In the genomic region with DNA sequence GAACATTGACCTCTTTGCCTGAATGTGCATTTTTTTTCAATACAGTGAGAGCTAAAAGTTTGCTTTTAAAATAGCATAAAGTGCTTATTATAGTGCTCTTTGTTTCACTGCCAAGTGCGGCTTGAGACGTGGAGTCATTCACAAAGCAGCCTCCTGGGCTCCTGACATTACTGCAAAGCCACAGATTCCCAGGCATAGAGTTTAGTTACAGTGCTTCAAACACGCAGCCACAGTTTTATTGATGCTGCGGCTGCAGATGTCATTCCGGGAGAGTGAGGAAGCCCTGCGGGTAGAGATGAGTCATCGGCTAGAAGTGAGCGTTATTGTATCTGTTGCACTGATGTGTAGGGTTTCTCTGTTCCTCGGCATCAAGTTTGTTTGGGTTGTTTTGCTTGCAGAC, we compare ENCODE assay signal across 15 mouse cellular contexts. TPM values are rescaled to one million over a fixed set of nuclear protein-coding genes. Genes with fewer than 3 reads are reported as not detected.
DNase-seq lines count a peak whose midpoint lies in the region; ATAC-seq lines count a peak whose summit lies in the region.
"Had no signal": no experiment of that assay in that cellular context is flagged by ENCODE, and none has a peak within 500 bp of the region (broad histone marks: within the 10 kb centered on the region; RNA-seq: fewer than 3 reads in every experiment).

No protein-coding gene starts in this region.

- no peaks in the 10 kb centered on the region for H3K27me3 ChIP-seq in embryonic facial prominence, embryonic 13.5 days
- no peaks in the 10 kb centered on the region for H3K27me3 ChIP-seq in embryonic facial prominence, embryonic 10.5 days (replicated peaks; ENCODE audit: low read depth, poor library complexity, severe bottlenecking)
- H3K27me3 ChIP-seq in limb, embryonic 13.5 days: no peaks in the 10 kb centered on the region
- H3K27me3 ChIP-seq in limb, embryonic 10.5 days (ENCODE audit: low read depth, poor library complexity, severe bottlenecking): no peaks in the 10 kb centered on the region
- H3K27me3 ChIP-seq: heart, embryonic 15.5 days; hindbrain, embryonic 15.5 days; limb, embryonic 12.5 days had no signal

- no peak overlapping the region for H3K27ac ChIP-seq in embryonic facial prominence, embryonic 13.5 days
- H3K27ac ChIP-seq in embryonic facial prominence, embryonic 10.5 days (replicated peaks): no peak overlapping the region
- no peak overlapping the region for H3K27ac ChIP-seq in limb, embryonic 13.5 days
- H3K27ac ChIP-seq in limb, embryonic 10.5 days: no peak overlapping the region
- H3K27ac ChIP-seq: heart, embryonic 15.5 days; hindbrain, embryonic 15.5 days had no signal

- no peaks in the 10 kb centered on the region for H3K36me3 ChIP-seq in embryonic facial prominence, embryonic 13.5 days
- no peaks in the 10 kb centered on the region for H3K36me3 ChIP-seq in embryonic facial prominence, embryonic 10.5 days (replicated peaks)
- no peaks in the 10 kb centered on the region for H3K36me3 ChIP-seq in limb, embryonic 13.5 days
- H3K36me3 ChIP-seq in limb, embryonic 10.5 days: no peaks in the 10 kb centered on the region
- H3K36me3 ChIP-seq: heart, embryonic 15.5 days; hindbrain, embryonic 15.5 days; limb, embryonic 12.5 days had no signal

- no peak overlapping the region for H3K4me2 ChIP-seq in embryonic facial prominence, embryonic 13.5 days
- no peak overlapping the region for H3K4me2 ChIP-seq in limb, embryonic 13.5 days (replicated peaks)
- H3K4me2 ChIP-seq: heart, embryonic 15.5 days; hindbrain, embryonic 15.5 days; limb, embryonic 12.5 days had no signal

- H3K9me3 ChIP-seq in embryonic facial prominence, embryonic 13.5 days: no peaks in the 10 kb centered on the region
- H3K9me3 ChIP-seq in embryonic facial prominence, embryonic 10.5 days: no peaks in the 10 kb centered on the region
- H3K9me3 ChIP-seq in limb, embryonic 13.5 days: no peaks in the 10 kb centered on the region
- H3K9me3 ChIP-seq in limb, embryonic 10.5 days (replicated peaks): no peaks in the 10 kb centered on the region
- H3K9me3 ChIP-seq: heart, embryonic 15.5 days; hindbrain, embryonic 15.5 days; limb, embryonic 12.5 days had no signal

- DNase-seq in embryonic facial prominence, embryonic 10.5 days (ENCODE audit: low spot score): no peak
- no peak for DNase-seq in limb, embryonic 10.5 days (ENCODE audit: low spot score)
- DNase-seq in MN1 (ENCODE audit: low spot score): peak; percentile 37
- peak; percentile 28 to 46 for DNase-seq in frontal cortex, postnatal 36 days (ENCODE audit: low spot score in 2 of 2)
- no peak for DNase-seq in ovary, postnatal 10 days (ENCODE audit: low spot score)
- no peak for DNase-seq in embryo, embryonic 11 days
- DNase-seq: gastrocnemius, postnatal 36 days; kidney, postnatal 10 days; lung, postnatal 36 days; spleen, adult 18-20 months had no signal

- peak; percentile 75 for ATAC-seq in embryonic facial prominence, embryonic 13.5 days (ENCODE audit: insufficient number of reproducible peaks, insufficient read depth, low FRiP score, low TSS enrichment, low read depth)
- peak; percentile 71 for ATAC-seq in limb, embryonic 13.5 days (ENCODE audit: low FRiP score, low read depth)

- H3K9ac ChIP-seq in embryonic facial prominence, embryonic 13.5 days: no peak overlapping the region
- no peak overlapping the region for H3K9ac ChIP-seq in limb, embryonic 13.5 days
- H3K9ac ChIP-seq: heart, embryonic 15.5 days; hindbrain, embryonic 15.5 days; limb, embryonic 12.5 days had no signal

- WGBS in embryonic facial prominence, embryonic 13.5 days: 23% methylated on average over 9 of the region's 9 CpGs
- 83% methylated on average over 9 of the region's 9 CpGs for WGBS in embryonic facial prominence, embryonic 10.5 days
- WGBS in limb, embryonic 13.5 days: 30% methylated on average over 9 of the region's 9 CpGs
- WGBS in limb, embryonic 10.5 days: 78% methylated on average over 9 of the region's 9 CpGs

- H3K4me3 ChIP-seq in embryonic facial prominence, embryonic 13.5 days: no peak overlapping the region
- no peak overlapping the region for H3K4me3 ChIP-seq in embryonic facial prominence, embryonic 10.5 days
- H3K4me3 ChIP-seq in limb, embryonic 13.5 days: no peak overlapping the region
- H3K4me3 ChIP-seq in limb, embryonic 10.5 days: no peak overlapping the region
- H3K4me3 ChIP-seq: heart, embryonic 15.5 days; hindbrain, embryonic 15.5 days; limb, embryonic 12.5 days had no signal

- H3K4me1 ChIP-seq in embryonic facial prominence, embryonic 13.5 days: peaks cover 13% of the 10 kb centered on the region
- no peaks in the 10 kb centered on the region for H3K4me1 ChIP-seq in embryonic facial prominence, embryonic 10.5 days
- peaks cover 19% of the 10 kb centered on the region for H3K4me1 ChIP-seq in limb, embryonic 13.5 days
- no peaks in the 10 kb centered on the region for H3K4me1 ChIP-seq in limb, embryonic 10.5 days
- H3K4me1 ChIP-seq: heart, embryonic 15.5 days; hindbrain, embryonic 15.5 days; limb, embryonic 12.5 days had no signal

RNA-seq across cellular contexts. Expression of a gene that starts 26.8 kb away (rescaled TPM):
- polyA plus RNA-seq in embryonic facial prominence, embryonic 13.5 days (2015; fragmentation: Nextera tagmentation; extraction: Ambion mirVana): 13.2 and 14.8 TPM in 2 replicates
- 2.4 and 2.6 TPM in 2 replicates for polyA plus RNA-seq in embryonic facial prominence, embryonic 10.5 days (2016; fragmentation: Nextera tagmentation; extraction: Ambion mirVana)
- polyA plus RNA-seq in limb, embryonic 13.5 days (2015; fragmentation: Nextera tagmentation; extraction: Ambion mirVana): 13.1 and 15.3 TPM in 2 replicates
- 4.4 and 6.7 TPM in 2 replicates for polyA plus RNA-seq in limb, embryonic 10.5 days (2016; fragmentation: Nextera tagmentation; extraction: Ambion mirVana)

Comparison
In these comparisons a context has a peak if more than half of its experiments do, and no peak if none do; other contexts are left out.
1. DNase-seq: peak in MN1 (single experiment) and frontal cortex, postnatal 36 days (2 of 2); none in embryonic facial prominence, embryonic 10.5 days (single experiment), limb, embryonic 10.5 days (single experiment), ovary, postnatal 10 days (single experiment) and embryo, embryonic 11 days (single experiment).